Mouse (Mus musculus) gonadal fat pad, adult 2 months (tissue): Measurements from ENCODE around the gene Plcb1. TPM values are rescaled to one million over a fixed set of nuclear protein-coding genes. Genes with fewer than 3 reads are reported as not detected.

Experiments used
- DNase-seq: peaks from one replicate; pipeline ENCODE4 v3.0.0-alpha.2; 2012; ENCODE audit warnings: low read depth
- polyA plus RNA-seq: library from polyadenylated mRNA; depleted of rRNA; stranded (reverse); fragments of >200 nt; gene quantifications from 2 replicates; pipeline ENCODE4 v1.2.3, GENCODE M21; 2012

Gene Plcb1
- polyA plus RNA-seq, 1 experiment, result 3.6 TPM

DNA sequence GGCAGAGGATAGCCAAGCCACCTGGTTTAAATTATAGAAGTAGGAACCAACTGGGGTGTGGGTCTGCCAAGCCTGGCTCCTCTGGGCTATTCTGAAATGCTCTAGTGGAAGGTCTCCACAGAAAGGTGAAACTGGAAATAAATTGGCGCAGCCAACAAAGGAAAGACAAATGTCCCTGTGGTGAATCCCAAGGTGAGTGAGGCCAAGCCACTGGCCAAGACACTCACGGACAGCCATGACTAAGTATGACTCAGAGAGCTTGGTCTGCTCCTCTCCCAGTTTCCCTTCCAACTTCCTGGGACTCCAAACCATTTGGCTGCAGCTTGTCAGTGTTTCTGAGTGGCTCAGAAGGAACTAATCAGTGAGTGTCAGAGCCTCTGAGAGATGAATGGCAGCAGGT is 126.7 kb downstream of the Plcb1 start:
- DNase-seq, result no peak

DNA sequence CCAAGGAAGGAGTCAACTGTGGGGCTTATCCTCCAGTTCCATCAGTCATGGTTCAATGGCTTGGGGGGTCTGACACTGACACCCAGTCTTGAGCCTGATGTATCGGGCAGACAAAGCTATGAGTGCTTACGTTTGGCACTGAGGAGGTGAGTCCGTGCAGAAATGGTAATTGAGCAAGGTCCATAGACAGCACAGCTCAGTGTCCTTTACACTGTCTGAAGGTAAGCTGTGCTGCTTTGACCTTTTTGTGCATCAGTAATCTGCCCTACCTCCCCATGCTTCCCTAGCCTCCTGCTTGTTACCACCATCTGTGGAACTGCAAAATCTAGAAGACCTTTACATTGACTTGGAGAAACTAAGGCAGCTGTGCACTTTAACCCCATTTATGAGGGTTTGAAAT is 127.7 kb downstream of the Plcb1 start:
- no peak for DNase-seq

DNA sequence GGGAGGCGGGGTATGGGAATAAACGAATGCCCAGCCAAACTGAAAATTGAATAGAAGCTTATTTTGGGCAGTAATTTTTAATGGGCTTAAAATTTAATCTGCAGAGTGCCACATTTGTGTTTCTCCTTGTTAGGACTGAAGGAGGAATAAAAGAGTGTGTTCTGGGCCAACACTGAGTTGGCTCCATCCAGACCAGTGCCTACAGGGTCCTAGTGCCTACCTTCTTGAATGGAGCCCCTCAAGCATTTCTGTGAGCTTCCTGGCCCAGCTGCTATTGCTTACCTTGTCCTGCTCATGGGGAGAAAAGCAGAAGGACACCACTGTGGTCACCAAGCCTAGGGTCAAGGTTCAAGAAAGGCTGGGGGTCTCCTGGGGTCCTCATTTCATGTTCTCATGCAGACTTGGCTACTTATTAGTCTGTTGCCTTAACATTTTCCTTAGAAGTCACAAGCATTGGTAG is 128.3 kb downstream of the Plcb1 start:
- no peak for DNase-seq

DNA sequence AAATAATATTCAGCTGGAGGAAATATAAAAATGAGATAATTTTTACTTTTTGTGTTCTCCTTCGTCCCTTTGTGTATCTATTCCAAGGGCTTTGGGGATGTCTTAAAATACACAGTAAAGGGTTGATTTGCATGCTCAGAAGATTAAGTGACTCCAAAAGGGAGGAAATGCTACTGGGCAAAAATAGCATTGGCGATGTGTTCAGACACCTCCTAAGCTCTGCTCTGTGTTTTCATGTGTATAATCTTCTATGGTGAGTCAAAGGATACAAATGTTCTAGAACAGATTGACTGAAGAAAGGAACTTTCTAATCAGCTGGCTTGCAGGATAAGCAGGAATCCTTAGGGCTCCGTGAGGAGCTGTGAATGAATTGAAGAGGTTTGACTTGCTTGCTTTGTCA is 129.2 kb downstream of the Plcb1 start:
- DNase-seq, result no peak

DNA sequence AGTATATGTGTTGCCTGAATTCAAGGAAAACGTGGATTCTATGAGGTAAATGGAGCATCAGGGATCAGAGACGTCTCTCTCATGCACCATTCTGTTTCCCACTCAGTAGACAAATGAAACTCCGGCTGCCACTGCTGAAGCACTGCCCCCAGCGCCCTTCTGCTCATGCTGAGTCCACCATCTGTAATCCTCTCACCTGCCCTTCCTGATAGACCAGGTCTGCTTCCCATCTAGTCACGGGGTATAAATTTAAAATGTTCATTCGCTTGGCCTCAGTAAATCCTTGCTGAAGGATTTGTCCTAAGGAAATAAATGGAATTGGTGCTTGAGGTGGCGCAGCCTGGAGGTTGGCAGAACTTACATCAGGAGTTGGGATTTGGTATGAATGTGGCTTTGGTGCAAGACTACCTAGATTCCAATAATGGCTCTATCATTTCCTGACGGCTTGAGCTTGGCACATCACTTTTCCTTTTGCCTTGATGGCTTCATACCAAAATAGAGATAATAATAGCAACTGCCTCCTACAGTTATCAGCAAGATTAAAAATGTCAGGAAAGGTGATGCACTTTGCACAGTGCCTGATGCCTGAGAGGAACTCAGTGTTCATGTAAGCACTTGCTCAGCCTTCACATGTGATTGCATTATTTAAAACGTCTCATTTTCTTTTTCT is 134.9 kb downstream of the Plcb1 start:
- DNase-seq, result no peak

DNA sequence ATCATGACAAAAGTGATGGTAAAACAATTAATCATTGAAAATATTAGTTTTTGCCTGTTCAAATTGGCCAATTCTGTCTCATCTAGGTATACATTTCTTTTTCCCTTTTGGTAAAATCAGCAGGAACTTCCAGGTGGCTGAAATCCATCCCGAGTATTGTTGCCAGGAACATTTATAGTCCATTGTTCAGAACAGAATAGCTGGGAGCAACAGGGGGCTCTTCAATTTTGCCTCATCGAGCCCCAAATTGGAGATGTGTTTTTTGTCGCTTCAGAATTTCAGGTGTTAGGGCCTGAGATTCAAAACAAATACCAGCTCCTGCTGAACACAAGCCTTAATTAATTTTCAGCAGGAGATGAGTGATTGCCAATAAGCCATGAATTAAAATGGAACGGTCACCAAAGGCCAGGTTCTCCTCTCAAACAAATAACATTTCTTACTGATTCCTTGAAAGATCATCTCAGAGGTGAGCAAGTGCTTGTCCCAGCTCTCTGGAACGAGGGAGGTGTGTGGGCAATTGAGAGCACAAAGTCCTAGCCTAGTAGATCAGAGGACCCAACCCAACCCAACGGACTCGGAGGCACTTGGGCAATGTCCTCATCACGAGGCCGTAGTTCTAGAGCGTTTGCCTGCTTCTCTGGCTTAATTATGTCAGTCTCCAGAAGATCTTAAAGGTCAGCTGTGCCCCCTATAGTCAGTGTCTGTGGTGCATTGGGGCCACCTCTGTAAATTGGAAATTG is 136.9 kb downstream of the Plcb1 start:
- no peak for DNase-seq

DNA sequence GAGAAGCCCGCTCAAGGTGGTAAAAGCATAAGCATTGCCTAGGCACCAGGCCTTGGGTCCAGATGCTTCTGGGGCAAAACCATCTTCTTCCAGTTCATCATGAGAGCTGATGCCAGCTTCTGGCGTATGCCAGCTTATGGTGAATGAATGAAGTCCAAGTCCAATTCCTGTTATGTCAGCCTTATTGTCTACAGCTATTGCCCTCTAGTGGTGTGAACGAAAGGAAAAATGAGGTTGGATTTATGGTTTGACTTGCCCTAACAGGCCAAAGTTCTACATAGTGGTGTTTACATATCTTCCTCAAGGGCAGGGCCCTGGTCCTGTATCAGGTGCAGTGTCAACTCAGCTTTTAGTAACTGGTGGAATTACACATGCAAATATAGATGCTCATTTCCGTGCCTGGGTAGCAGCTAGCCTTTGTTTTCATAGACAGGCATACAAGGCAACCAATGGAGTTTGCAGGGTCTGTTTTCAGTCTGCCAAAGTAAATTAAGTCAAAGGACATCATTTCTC is 138.3 kb downstream of the Plcb1 start:
- no peak for DNase-seq

DNA sequence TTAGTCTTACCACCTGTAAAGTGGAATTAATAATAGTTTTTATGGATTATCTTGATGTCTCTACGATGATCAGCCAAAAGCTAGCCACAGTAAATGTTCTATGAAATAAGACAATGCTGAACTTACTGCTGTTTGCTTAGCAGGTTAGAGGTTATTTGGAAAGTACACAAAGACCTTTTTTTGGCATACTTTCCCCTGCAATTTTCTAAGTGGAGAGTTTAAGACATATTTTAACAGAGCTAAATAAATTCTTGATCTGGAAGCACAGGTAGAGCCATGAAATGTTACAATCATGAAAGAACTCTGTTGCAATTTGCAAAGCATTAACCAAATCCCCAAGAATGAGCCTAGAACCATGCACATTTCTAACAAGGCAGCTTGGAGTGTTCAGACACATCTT is 140.4 kb downstream of the Plcb1 start:
- no peak for DNase-seq

DNA sequence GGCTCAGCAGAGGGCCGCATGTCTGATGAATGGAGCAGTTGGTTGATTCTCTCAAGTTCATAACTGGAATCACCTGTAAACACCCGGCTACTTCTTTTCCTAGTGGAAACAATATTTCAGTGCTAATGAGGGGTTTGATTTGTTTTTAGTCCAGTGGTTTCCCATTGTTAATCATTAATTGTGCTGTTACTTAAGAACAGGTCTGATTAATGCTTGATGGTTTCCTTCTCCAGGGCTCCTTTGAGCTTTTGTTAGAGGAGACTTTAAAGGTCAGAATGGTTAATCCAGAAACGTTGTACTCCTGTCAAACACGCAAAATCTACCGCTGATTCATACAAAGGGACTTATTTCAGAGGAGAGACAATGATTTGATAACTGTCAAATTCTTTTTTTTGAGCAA is 141.2 kb downstream of the Plcb1 start:
- no peak for DNase-seq

DNA sequence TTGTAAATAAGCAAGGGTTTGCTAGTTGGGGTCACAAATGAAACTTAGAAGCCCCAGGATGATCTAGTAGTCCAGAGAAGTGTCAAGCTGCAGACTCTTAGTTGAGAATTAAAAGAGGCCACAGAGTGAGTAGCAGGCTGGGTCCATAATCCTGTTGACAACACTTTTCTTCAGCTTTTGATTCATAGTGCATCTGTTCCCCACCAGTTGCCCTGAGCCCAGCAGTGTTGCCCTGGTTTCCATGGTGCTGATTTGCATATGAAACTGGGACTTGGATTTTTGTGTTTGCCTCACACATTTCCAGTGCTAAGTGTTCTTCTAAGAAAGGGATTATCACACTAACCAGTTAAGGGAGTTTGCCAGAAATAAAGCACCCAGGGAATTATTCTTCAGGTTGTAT is 143.6 kb downstream of the Plcb1 start:
- no peak for DNase-seq

DNA sequence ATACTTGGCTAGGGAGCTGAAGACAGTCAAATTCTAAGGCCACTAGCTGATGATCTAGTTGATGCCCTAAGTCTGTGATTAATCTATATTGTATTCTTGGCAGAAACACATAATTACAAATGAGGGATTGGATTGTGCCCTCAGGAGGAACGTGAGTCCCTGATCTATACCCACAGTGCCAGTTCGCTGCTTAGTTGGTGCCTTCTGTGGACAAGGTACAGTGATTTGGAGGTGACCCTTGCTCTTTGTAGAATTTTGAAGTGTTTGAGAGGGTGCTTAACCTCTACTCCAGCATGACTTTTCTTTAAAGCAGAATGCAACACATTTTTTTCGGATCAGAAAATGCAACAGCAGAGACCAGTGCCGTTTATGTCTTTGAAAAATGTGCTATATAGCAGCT is 145.1 kb downstream of the Plcb1 start:
- DNase-seq, result no peak

DNA sequence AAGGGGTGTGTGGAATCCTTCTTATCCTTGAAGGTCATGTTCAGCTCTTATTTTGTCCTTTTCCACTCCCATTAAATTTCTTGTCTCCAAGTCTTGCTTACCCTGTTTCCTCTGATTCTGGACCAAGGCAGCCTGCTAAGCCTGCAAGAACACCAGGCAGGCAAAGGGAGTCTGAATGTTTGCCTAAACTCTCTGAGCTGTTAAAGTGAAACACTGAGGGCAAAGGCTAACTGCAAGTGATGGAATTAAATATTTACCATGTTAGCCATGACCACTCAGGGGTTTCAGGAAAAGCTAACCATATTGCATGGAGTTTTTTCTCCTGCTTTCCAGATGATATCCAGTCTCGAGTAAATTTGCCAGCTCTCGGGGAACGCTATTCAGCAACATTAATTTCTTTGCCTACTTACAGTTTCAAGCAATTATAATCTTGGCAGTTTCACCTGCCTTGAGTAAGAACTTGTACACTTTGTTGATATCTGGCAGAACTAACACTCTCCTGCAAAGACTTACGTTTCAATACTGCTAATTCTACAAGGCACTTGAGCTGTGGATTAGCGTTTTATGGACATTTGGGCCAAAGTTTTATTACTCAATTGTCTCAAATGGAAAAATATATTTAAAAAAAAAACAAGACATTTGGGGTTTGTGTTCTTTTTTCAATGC is 146.0 kb downstream of the Plcb1 start:
- peak; percentile 49 for DNase-seq

DNA sequence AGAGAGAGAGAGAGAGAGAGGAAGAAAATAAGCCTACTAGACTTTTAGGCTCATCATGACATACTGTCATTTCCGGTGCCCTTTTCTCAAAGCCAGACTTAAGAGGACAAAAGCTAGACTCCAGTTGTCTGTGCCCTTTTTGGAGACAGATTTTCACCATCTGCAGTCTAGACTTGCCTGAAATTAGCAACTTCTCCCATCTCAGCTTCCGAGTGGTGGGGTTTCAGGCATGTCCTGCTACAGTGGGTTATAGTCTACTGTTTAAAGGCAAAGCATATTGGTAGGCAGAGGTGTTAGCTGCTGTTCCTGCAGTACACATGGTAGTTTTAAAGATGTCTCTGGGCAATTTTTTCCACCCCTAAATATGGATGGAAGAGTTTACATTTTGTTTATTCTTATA is 149.6 kb downstream of the Plcb1 start:
- DNase-seq, result no peak

DNA sequence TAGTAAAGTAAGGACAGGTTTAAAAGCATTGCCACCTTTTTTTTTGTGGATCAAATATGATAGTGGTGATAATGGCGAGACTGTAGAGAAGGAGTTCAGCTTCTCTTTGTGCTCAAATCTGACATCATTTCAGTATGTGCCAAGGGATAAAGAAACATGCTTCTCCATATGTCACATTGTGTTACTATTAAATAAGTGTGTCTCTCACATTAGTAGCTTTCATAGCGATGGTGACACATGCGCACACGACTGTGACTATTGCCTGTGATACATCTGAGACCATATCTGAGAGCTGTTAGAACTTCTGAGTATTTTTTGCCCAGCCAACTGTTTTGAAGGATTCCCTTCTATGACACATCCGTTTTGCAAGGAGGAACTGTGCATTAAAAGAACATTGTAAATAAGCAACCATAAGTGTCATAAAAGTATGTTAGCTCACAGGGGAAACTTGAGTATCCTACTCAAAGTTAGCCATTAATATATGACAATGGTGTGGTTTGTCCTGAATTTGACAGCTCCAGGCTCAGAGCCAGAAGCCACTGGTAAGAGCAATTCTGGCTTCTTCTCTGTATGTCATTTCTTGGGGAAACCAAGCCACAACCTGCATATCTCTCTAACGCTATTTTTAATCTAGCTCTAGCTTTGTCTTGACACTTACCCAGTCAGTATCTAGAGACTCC is 150.2 kb downstream of the Plcb1 start:
- DNase-seq, result no peak

DNA sequence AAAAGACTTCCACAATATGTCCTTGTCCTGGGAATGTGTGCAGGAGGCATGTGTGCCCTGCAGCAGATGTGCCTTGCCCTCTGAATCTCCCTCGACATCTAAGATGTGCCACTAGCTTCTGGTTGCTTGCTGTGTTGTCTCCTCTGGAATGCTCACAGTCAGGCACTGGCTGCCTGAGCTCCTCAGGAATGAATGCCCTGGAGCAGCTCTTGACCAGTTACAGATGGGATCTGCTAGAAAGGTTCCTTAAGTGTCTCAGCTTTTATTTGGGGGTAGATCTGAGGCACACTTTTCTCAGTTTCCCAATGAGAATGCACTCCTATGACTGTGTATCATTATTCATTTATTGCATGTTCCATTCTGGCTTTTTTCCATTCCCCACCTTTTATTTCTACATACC is 151.8 kb downstream of the Plcb1 start:
- DNase-seq, result no peak

DNA sequence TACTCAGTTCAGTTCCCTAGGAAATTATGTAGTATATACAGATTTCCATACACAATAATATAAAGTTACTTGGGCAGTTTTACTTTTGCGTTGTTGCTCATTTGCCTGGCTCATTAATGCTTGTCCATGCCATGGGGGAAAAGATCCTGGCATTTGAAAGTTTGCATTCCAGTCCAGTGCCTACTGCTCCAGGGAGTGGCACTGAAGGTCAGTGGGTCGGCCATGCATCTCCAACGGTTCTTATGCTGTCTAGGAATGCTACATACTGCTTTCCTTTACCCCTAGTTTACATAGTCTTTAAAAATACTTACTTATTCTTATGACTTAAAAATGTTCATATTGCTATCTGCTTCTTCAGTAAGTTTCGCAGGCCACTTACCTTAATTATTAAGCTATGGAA is 156.2 kb downstream of the Plcb1 start:
- no peak for DNase-seq

DNA sequence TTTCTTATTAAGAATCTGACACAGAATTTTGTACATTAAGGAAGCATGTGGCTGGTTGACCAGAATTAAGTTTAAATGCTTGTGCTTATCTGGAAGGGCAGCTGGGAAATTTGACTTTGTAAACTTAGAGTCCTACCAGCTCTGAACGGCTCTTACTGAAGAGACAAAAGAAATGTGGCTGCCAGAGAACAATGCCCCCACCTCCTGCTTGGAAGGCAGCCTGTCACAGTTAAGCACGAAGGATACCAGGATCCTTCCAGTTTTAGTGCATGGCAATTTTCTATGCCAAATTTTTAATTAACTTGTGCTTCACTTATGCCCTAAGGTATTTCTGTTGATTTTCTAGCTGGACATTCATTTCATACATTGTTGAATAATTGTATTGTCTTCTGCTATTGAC is 157.1 kb downstream of the Plcb1 start:
- DNase-seq, result no peak

DNA sequence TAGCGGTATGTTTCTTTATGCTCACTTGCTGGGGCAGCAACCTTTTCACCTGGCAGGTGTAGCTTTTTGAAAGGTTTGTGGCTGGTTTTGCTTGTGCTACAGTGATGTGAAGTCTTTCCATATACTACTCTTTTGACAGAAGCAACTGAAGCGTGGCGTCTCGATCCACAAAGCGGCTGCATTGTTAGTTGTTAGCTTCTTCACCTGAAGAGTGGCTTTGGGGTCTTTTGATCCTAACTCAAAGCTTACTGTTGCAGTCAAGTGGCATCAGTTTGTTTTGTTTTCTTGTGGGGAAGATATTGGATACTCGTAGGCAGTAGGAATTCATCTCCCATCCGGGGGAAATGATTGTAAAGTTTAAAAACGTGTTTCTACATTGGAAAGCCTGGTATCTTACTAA is 160.5 kb downstream of the Plcb1 start:
- DNase-seq, result no peak

DNA sequence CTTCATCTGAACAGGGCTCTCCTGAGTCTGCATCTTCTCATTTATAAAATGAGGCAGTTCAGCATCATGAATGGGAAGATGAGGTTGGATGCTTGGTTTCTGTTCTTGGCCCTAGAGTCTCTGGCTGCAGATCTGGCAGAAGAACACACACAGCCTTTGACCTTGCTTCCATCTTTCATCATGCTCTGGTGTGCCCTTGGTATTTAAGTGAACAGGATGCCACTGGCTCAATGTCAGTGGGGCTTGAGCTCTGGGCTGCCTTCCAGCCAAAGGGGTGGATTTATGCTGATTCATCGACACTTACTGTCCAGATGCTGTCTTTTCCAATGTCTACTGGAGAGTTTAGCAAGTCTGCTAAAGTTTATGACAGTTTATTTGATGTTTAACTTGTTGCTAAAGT is 161.0 kb downstream of the Plcb1 start:
- no peak for DNase-seq

DNA sequence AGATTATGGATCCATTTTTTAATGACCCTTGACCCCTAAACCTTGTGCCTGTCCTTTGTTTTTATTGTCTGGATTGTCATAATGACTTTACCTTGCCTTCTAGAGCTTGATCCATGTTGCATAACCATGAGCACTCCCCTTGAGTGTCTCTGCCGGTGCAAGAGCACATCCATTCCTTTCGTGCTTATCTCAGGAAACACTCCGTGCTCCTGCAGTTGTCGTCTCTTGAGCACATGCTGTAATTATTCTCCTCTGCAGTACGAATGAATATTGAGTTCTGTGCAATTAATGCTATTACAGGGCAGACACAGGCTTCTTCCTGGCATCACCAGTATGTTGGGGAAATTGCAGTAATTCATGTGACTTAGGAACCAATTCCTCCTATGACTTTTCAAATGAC is 166.2 kb downstream of the Plcb1 start:
- no peak for DNase-seq

DNA sequence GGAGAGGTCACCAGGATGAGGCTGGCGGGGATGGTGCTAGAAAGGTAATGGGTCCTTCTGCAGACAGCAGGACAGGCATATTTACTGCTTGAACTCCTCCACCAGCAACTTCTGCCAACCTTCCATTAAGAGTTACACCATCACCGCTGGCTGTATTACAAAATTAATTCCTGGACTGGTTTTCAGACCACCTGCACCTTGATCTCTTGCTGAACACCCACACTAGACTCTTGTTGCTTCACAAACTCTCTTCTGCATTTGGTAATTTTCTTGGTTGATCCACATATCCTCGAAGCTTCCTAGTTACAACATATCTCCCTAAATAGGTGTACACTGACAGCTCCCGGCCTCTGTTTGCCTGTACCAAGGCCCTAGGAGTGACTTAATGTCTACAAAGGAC is 170.6 kb downstream of the Plcb1 start:
- peak; percentile 97 for DNase-seq

DNA sequence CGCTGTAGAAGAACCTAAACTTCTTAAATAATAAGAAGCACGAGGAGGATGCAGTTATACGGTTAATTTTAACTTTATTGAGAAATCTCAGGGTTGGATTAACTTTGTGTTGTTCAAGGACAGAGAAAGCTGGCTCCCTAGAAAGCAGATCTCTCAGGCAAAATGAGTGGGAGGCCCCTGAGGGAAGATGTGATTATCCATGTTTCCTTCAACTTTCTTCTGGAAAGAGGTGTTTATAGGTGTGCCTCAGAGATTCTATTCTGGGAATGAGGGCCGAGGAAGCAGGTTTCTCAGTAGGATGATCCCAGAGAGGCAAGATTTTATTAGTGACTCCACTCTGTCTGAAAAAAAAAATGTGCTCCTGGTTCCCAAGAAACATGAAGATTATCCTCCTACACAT is 180.3 kb downstream of the Plcb1 start:
- DNase-seq, result no peak
